Mouse (Mus musculus): ENCODE measurements at regions not wholly inside any gene's neighbourhood (a gene's known extent, or its start where the extent isn't known, plus 50 kb on each side); places are given as distances from the start of the nearest gene placed in this dataset.

- Histone ChIP-seq H3K27ac (ENCODE audit: insufficient read depth, low read length) (no peak overlapping the region), H3K36me3 (ENCODE audit: control insufficient read depth, insufficient read depth, low read length) (no peaks in the 10 kb centered on the region), H3K27me3 (ENCODE audit: control insufficient read depth, insufficient read depth, low read length) (no peaks in the 10 kb centered on the region), H3K4me1 (ENCODE audit: control insufficient read depth, insufficient read depth, insufficient read length) (no peaks in the 10 kb centered on the region), H3K4me3 (ENCODE audit: extremely low read depth, insufficient read depth, insufficient read length) (no peak overlapping the region)
- WGBS: 69% methylated on average over 3 of the region's 3 CpGs
- TF ChIP-seq CTCF (IDR thresholded peaks at IDR 0.05; ENCODE audit: extremely low read depth, insufficient read depth, insufficient read length, insufficient replicate concordance): no peak
- no peak for DNase-seq (ENCODE audit: low read depth in 1 of 2, low spot score in 2 of 2)
These were observed 212.0 kb upstream of the Cdyl start for GRCm38 (mm10) chr13:35447661-35448060.

- Histone ChIP-seq H3K4me3 (ENCODE audit: extremely low read depth, insufficient read depth, insufficient read length) (no peak overlapping the region), H3K4me1 (ENCODE audit: control insufficient read depth, insufficient read depth, insufficient read length) (no peaks in the 10 kb centered on the region), H3K36me3 (ENCODE audit: control insufficient read depth, insufficient read depth, low read length) (no peaks in the 10 kb centered on the region), H3K27me3 (ENCODE audit: control insufficient read depth, insufficient read depth, low read length) (no peaks in the 10 kb centered on the region), H3K27ac (ENCODE audit: insufficient read depth, low read length) (no peak overlapping the region)
- 77% methylated on average over 1 of the region's 1 CpGs for WGBS
- DNase-seq (ENCODE audit: low read depth in 1 of 2, low spot score in 2 of 2): no peak
- TF ChIP-seq CTCF (IDR thresholded peaks at IDR 0.05; ENCODE audit: extremely low read depth, insufficient read depth, insufficient read length, insufficient replicate concordance) (no peak), POLR2A (IDR thresholded peaks at IDR 0.05; ENCODE audit: low read depth, low read length) (no peak)
These were observed 207.2 kb upstream of the Cdyl start for GRCm38 (mm10) chr13:35452420-35452819.

GRCm38 (mm10) chr13:35453222-35453914 is 206.3 kb upstream of the Cdyl start:
- no peaks in the 10 kb centered on the region for H3K36me3 ChIP-seq (ENCODE audit: control insufficient read depth, insufficient read depth, low read length)
- no peak for TF ChIP-seq CTCF (IDR thresholded peaks at IDR 0.05; ENCODE audit: extremely low read depth, insufficient read depth, insufficient read length, insufficient replicate concordance)
- TF ChIP-seq POLR2A (IDR thresholded peaks at IDR 0.05; ENCODE audit: low read depth, low read length): no peak
- H3K4me1 ChIP-seq (ENCODE audit: control insufficient read depth, insufficient read depth, insufficient read length): no peaks in the 10 kb centered on the region
- H3K27me3 ChIP-seq (ENCODE audit: control insufficient read depth, insufficient read depth, low read length): no peaks in the 10 kb centered on the region
- no peak overlapping the region for H3K4me3 ChIP-seq (ENCODE audit: extremely low read depth, insufficient read depth, insufficient read length)
- H3K27ac ChIP-seq (ENCODE audit: insufficient read depth, low read length): no peak overlapping the region
- DNase-seq (ENCODE audit: low read depth in 1 of 2, low spot score in 2 of 2): no peak
- WGBS: 91% methylated on average over 2 of the region's 2 CpGs

GRCm38 (mm10) chr13:35460051-35460450 is 199.6 kb upstream of the Cdyl start:
- Histone ChIP-seq H3K36me3 (ENCODE audit: control insufficient read depth, insufficient read depth, low read length) (no peaks in the 10 kb centered on the region), H3K27me3 (ENCODE audit: control insufficient read depth, insufficient read depth, low read length) (no peaks in the 10 kb centered on the region), H3K27ac (ENCODE audit: insufficient read depth, low read length) (no peak overlapping the region), H3K4me3 (ENCODE audit: extremely low read depth, insufficient read depth, insufficient read length) (no peak overlapping the region), H3K4me1 (ENCODE audit: control insufficient read depth, insufficient read depth, insufficient read length) (no peaks in the 10 kb centered on the region)
- no peak for TF ChIP-seq CTCF (IDR thresholded peaks at IDR 0.05; ENCODE audit: extremely low read depth, insufficient read depth, insufficient read length, insufficient replicate concordance)
- TF ChIP-seq POLR2A (IDR thresholded peaks at IDR 0.05; ENCODE audit: low read depth, low read length): no peak
- WGBS: 67% methylated on average over 1 of the region's 1 CpGs
- no peak for DNase-seq (ENCODE audit: low read depth in 1 of 2, low spot score in 2 of 2)

GRCm38 (mm10) chr13:35463231-35463630 is 196.4 kb upstream of the Cdyl start:
- Histone ChIP-seq H3K4me3 (ENCODE audit: extremely low read depth, insufficient read depth, insufficient read length) (no peak overlapping the region), H3K36me3 (ENCODE audit: control insufficient read depth, insufficient read depth, low read length) (no peaks in the 10 kb centered on the region), H3K27ac (ENCODE audit: insufficient read depth, low read length) (no peak overlapping the region), H3K27me3 (ENCODE audit: control insufficient read depth, insufficient read depth, low read length) (no peaks in the 10 kb centered on the region), H3K4me1 (ENCODE audit: control insufficient read depth, insufficient read depth, insufficient read length) (no peaks in the 10 kb centered on the region)
- 74% methylated on average over 1 of the region's 1 CpGs for WGBS
- DNase-seq (ENCODE audit: low read depth in 1 of 2, low spot score in 2 of 2): no peak
- no peak for TF ChIP-seq CTCF (IDR thresholded peaks at IDR 0.05; ENCODE audit: extremely low read depth, insufficient read depth, insufficient read length, insufficient replicate concordance)
- TF ChIP-seq POLR2A (IDR thresholded peaks at IDR 0.05; ENCODE audit: low read depth, low read length): no peak

GRCm38 (mm10) chr13:35463850-35464249 is 195.8 kb upstream of the Cdyl start:
- Histone ChIP-seq H3K27me3 (ENCODE audit: control insufficient read depth, insufficient read depth, low read length) (no peaks in the 10 kb centered on the region), H3K36me3 (ENCODE audit: control insufficient read depth, insufficient read depth, low read length) (no peaks in the 10 kb centered on the region), H3K4me3 (ENCODE audit: extremely low read depth, insufficient read depth, insufficient read length) (no peak overlapping the region), H3K27ac (ENCODE audit: insufficient read depth, low read length) (no peak overlapping the region), H3K4me1 (ENCODE audit: control insufficient read depth, insufficient read depth, insufficient read length) (no peaks in the 10 kb centered on the region)
- WGBS: 82% methylated on average over 2 of the region's 2 CpGs
- DNase-seq (ENCODE audit: low read depth in 1 of 2, low spot score in 2 of 2): no peak
- TF ChIP-seq CTCF (IDR thresholded peaks at IDR 0.05; ENCODE audit: extremely low read depth, insufficient read depth, insufficient read length, insufficient replicate concordance) (no peak), POLR2A (IDR thresholded peaks at IDR 0.05; ENCODE audit: low read depth, low read length) (no peak)

- no peak for TF ChIP-seq CTCF (IDR thresholded peaks at IDR 0.05; ENCODE audit: extremely low read depth, insufficient read depth, insufficient read length, insufficient replicate concordance)
- TF ChIP-seq POLR2A (IDR thresholded peaks at IDR 0.05; ENCODE audit: low read depth, low read length): no peak
These were observed 190.1 kb upstream of the Cdyl start for GRCm38 (mm10) chr13:35469361-35470198.

More at GRCm38 (mm10) chr13:35469361-35470198, 190.1 kb upstream of the Cdyl start:
- H3K27me3 ChIP-seq (ENCODE audit: control insufficient read depth, insufficient read depth, low read length): no peaks in the 10 kb centered on the region
- H3K4me1 ChIP-seq (ENCODE audit: control insufficient read depth, insufficient read depth, insufficient read length): no peaks in the 10 kb centered on the region
- H3K36me3 ChIP-seq (ENCODE audit: control insufficient read depth, insufficient read depth, low read length): no peaks in the 10 kb centered on the region
- H3K4me3 ChIP-seq (ENCODE audit: extremely low read depth, insufficient read depth, insufficient read length): no peak overlapping the region
- no peak for DNase-seq (ENCODE audit: low read depth in 1 of 2, low spot score in 2 of 2)
- H3K27ac ChIP-seq (ENCODE audit: insufficient read depth, low read length): no peak overlapping the region
- WGBS: 82% methylated on average over 11 of the region's 11 CpGs

All from spleen, adult 2 months (tissue).